In genomic region chr10:61146807-61147156, GRCm38 (mm10) we compare ENCODE assay signal across 8 mouse cellular contexts. TPM values are rescaled to one million over a fixed set of nuclear protein-coding genes. Genes with fewer than 3 reads are reported as not detected.
DNase-seq lines count a peak whose midpoint lies in the region; ATAC-seq lines count a peak whose summit lies in the region.

No protein-coding gene starts in this region.

- under 1% methylated on average over 14 of the region's 14 CpGs for WGBS in forebrain, embryonic 13.5 days
- 2% methylated on average over 14 of the region's 14 CpGs for WGBS in intestine, embryonic 15.5 days
- WGBS in stomach, embryonic 16.5 days, result 3% methylated on average over 14 of the region's 14 CpGs

- no peaks in the 10 kb centered on the region for H3K27me3 ChIP-seq in forebrain, embryonic 13.5 days
- no peaks in the 10 kb centered on the region for H3K27me3 ChIP-seq in intestine, embryonic 15.5 days (replicated peaks)
- H3K27me3 ChIP-seq in stomach, embryonic 16.5 days (ENCODE audit: control insufficient read depth, insufficient read depth, low read length), result no peaks in the 10 kb centered on the region

- H3K4me3 ChIP-seq in forebrain, embryonic 13.5 days, result peak overlapping the region; percentile 88
- H3K4me3 ChIP-seq in intestine, embryonic 15.5 days (replicated peaks), result peak overlapping the region; percentile 96
- peak overlapping the region; percentile 80 for H3K4me3 ChIP-seq in stomach, embryonic 16.5 days (replicated peaks; ENCODE audit: low read length)

- H3K36me3 ChIP-seq in forebrain, embryonic 13.5 days (ENCODE audit: poor library complexity, severe bottlenecking), result 0 out of 2 replicates have a peak, but pooled peaks cover 3% of the 10 kb centered on the region
- no peaks in the 10 kb centered on the region for H3K36me3 ChIP-seq in intestine, embryonic 15.5 days
- no peaks in the 10 kb centered on the region for H3K36me3 ChIP-seq in stomach, embryonic 16.5 days (ENCODE audit: control insufficient read depth, insufficient read depth, low read length)

- peak; percentile 3 to 6 for DNase-seq in layer of hippocampus, adult 18-20 months (ENCODE audit: low spot score in 2 of 2)
- DNase-seq in layer of hippocampus, postnatal 14 days (ENCODE audit: low spot score in 2 of 2), result no peak
- DNase-seq in cerebellum, adult 8-10 months, result peak; percentile 24
- peak; percentile 8 for DNase-seq in mesoderm, embryonic 11.5 days (ENCODE audit: low read depth, low spot score)
- DNase-seq in adrenal gland, adult 2 months, result no peak

- H3K9me3 ChIP-seq in forebrain, embryonic 13.5 days (replicated peaks), result no peaks in the 10 kb centered on the region
- no peaks in the 10 kb centered on the region for H3K9me3 ChIP-seq in intestine, embryonic 15.5 days
- H3K9me3 ChIP-seq in stomach, embryonic 16.5 days (replicated peaks; ENCODE audit: control insufficient read depth, low read length), result no peaks in the 10 kb centered on the region

- H3K4me2 ChIP-seq in forebrain, embryonic 13.5 days, result peak overlapping the region; percentile 93
- peak overlapping the region; percentile 96 for H3K4me2 ChIP-seq in intestine, embryonic 15.5 days (replicated peaks)
- peak overlapping the region; percentile 96 for H3K4me2 ChIP-seq in stomach, embryonic 16.5 days (ENCODE audit: low read depth, low read length)

- H3K9ac ChIP-seq in forebrain, embryonic 13.5 days, result peak overlapping the region; percentile 96
- peak overlapping the region; percentile 94 for H3K9ac ChIP-seq in intestine, embryonic 15.5 days
- H3K9ac ChIP-seq in stomach, embryonic 16.5 days (ENCODE audit: low read length), result peak overlapping the region; percentile 93

- no peak; the same call in 1 of the 2 replicates for ATAC-seq in forebrain, embryonic 13.5 days
- no peak; the same call in 1 of the 2 replicates for ATAC-seq in intestine, embryonic 15.5 days
- peak; percentile 27; the same call in 1 of the 2 replicates for ATAC-seq in stomach, embryonic 16.5 days (ENCODE audit: insufficient read depth, low FRiP score)

- peaks cover 10% of the 10 kb centered on the region for H3K4me1 ChIP-seq in forebrain, embryonic 13.5 days
- H3K4me1 ChIP-seq in intestine, embryonic 15.5 days (replicated peaks), result peaks cover 5% of the 10 kb centered on the region
- peaks cover 6% of the 10 kb centered on the region for H3K4me1 ChIP-seq in stomach, embryonic 16.5 days (ENCODE audit: control insufficient read depth, insufficient read depth, low read length)

- H3K27ac ChIP-seq in forebrain, embryonic 13.5 days, result peak overlapping the region; percentile 97
- peak overlapping the region; percentile 97 for H3K27ac ChIP-seq in intestine, embryonic 15.5 days
- peak overlapping the region; percentile 96 for H3K27ac ChIP-seq in stomach, embryonic 16.5 days (ENCODE audit: low read length)

RNA-seq across cellular contexts. Expression of gene Sgpl1, which starts 0.7 kb away (rescaled TPM):
- total RNA-seq in layer of hippocampus, adult 18-20 months (2021), result 10 to 100 TPM; 20.4 to 22.8 TPM
- 10 to 100 TPM; 26.4 to 26.7 TPM for total RNA-seq in layer of hippocampus, postnatal 14 days (2021)
- polyA plus RNA-seq in forebrain, embryonic 13.5 days (2015; fragmentation: Nextera tagmentation; extraction: Ambion mirVana), result 53.5 and 62.3 TPM in 2 replicates
- 77.1 and 81.1 TPM in 2 replicates for polyA plus RNA-seq in intestine, embryonic 15.5 days (2015; fragmentation: Nextera tagmentation; extraction: Ambion mirVana)
- 52.8 and 52.9 TPM in 2 replicates for polyA plus RNA-seq in stomach, embryonic 16.5 days (2015; fragmentation: Nextera tagmentation; extraction: Ambion mirVana)
- 100 to 1,000 TPM in 1 of 2 experiments, 10 to 100 TPM in 1; 67.2 to 106 TPM for total RNA-seq in adrenal gland, adult 2 months (2021)
- polyA plus RNA-seq in adrenal gland, adult 2 months (2012; rRNA removed), result 16.2 and 18.0 TPM in 2 replicates

RNA-seq across cellular contexts. Expression of gene Tbata, which starts 25.0 kb away (rescaled TPM):
- 10 to 100 TPM in 1 of 2 experiments, 1 to 10 TPM in 1; 8.2 to 12.3 TPM for total RNA-seq in layer of hippocampus, adult 18-20 months (2021)
- 10 to 100 TPM; 10.8 TPM for total RNA-seq in layer of hippocampus, postnatal 14 days (2021)
- 0.85 and 1.3 TPM in 2 replicates for polyA plus RNA-seq in forebrain, embryonic 13.5 days (2015; fragmentation: Nextera tagmentation; extraction: Ambion mirVana)
- polyA plus RNA-seq in intestine, embryonic 15.5 days (2015; fragmentation: Nextera tagmentation; extraction: Ambion mirVana), result not detected in 2 replicates
- polyA plus RNA-seq in stomach, embryonic 16.5 days (2015; fragmentation: Nextera tagmentation; extraction: Ambion mirVana), result not detected in 2 replicates
- not detected for total RNA-seq in adrenal gland, adult 2 months (2021)
- polyA plus RNA-seq in adrenal gland, adult 2 months (2012; rRNA removed), result not detected in 2 replicates

RNA-seq across cellular contexts. Expression of gene Pcbd1, which starts 57.7 kb away (rescaled TPM):
- 10 to 100 TPM; 13.0 to 13.5 TPM for total RNA-seq in layer of hippocampus, adult 18-20 months (2021)
- total RNA-seq in layer of hippocampus, postnatal 14 days (2021), result 10 to 100 TPM; 13.7 to 15.9 TPM
- polyA plus RNA-seq in forebrain, embryonic 13.5 days (2015; fragmentation: Nextera tagmentation; extraction: Ambion mirVana), result 17.1 and 18.3 TPM in 2 replicates
- 207 and 233 TPM in 2 replicates for polyA plus RNA-seq in intestine, embryonic 15.5 days (2015; fragmentation: Nextera tagmentation; extraction: Ambion mirVana)
- 123 and 124 TPM in 2 replicates for polyA plus RNA-seq in stomach, embryonic 16.5 days (2015; fragmentation: Nextera tagmentation; extraction: Ambion mirVana)
- 10 to 100 TPM; 18.6 to 22.0 TPM for total RNA-seq in adrenal gland, adult 2 months (2021)
- polyA plus RNA-seq in adrenal gland, adult 2 months (2012; rRNA removed), result 1.9 and 3.8 TPM in 2 replicates

Comparison
In these comparisons a context has a peak if more than half of its experiments do, and no peak if none do; other contexts are left out.
1. DNase-seq: peak in layer of hippocampus, adult 18-20 months (2 of 2), cerebellum, adult 8-10 months (single experiment) and mesoderm, embryonic 11.5 days (single experiment); none in layer of hippocampus, postnatal 14 days (0 of 2) and adrenal gland, adult 2 months (single experiment).
2. Peak in every context shown above with its lines, with median percentiles within 50 percentile points of each other: H3K27ac ChIP-seq, H3K4me2 ChIP-seq, H3K4me3 ChIP-seq and H3K9ac ChIP-seq.